Mouse (Mus musculus): ENCODE measurements around the gene AL732309.1. TPM values are rescaled to one million over a fixed set of nuclear protein-coding genes. Genes with fewer than 3 reads are reported as not detected.

The AL732309.1 gene
- polyA plus RNA-seq, 1 experiment: 15.8 TPM

GRCm38 (mm10) chr2:25223681-25224491, 22.8 kb downstream of the AL732309.1 start:
- DNase-seq (ENCODE audit: extremely low spot score in 1 of 2, low spot score in 1 of 2): peak in 1 of 2 experiments; percentile 77

DNA sequence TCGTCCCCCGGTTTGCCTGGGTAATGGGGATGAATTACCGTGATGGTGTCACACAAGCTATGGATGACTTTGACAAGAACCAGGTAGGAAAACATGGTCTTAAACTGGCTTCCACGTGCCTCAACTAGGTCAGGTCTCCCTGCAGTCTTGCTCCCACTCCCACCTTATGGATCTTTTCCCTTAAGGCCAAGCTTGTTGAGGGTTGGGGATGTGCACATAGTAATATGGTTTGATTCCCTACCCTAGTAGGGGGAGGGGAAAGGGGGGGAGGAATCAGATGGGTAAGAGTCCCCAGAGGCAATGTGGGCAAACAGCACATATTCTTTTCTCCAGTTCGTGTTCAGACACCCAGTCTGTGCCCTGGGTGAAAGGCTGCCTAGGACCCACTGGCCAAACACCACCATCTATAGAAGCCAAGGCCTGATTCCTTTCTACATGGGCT, 25.3 kb downstream of the AL732309.1 start:
- DNase-seq (ENCODE audit: extremely low spot score in 1 of 2, low spot score in 1 of 2): no peak

GRCm38 (mm10) chr2:25218445-25218844, 28.2 kb downstream of the AL732309.1 start, which contains the start of gene Fam166a:
TSS of gene Fam166a (plus strand) at chr2:25218745.
- DNase-seq (ENCODE audit: extremely low spot score in 1 of 2, low spot score in 1 of 2): no peak

DNA sequence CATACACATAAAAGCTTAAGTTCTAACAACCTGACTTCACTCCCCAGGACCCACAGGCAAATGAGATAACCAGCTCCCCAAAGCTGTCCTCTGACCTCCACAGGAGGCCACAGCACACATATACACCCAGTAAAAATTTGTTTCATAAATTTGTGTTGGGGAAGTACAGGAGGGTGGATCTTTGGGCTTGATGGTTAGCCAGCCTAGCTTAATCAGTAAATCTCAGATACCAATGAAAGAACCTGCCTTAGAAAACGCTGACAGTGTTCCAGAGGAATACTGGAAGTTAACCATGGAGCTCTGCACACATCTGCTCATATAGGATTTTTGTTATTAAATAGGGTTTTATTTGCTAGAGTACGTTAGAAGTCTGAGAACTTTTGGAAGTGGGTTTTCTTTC, 29.0 kb downstream of the AL732309.1 start:
- no peak for DNase-seq (ENCODE audit: extremely low spot score in 1 of 2, low spot score in 1 of 2)

DNA sequence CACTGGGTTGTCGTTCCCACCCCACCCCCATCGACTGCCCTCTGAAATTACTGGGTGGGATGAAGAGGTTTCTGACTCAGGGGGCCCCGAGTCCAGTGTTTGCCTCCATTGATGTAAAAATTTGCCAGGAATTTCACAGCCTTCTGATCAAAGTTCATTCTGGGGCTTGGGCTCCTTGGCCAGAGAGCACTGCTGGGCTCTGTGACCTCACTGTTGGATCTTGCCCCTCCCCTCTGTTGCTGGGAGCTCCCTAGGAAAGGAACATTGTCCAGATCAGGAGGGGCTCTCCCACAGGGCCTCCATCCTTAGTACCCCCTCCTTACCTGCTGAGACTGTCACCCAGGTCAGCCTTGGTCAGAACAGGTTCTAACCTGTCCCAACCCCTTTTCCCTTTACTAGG, 32.2 kb downstream of the AL732309.1 start, which contains the start of gene Stpg3:
TSS of gene Stpg3 (minus strand) at position 194 of the 400 bp plus-strand sequence.
- DNase-seq (ENCODE audit: extremely low spot score in 1 of 2, low spot score in 1 of 2): no peak

- no peak for DNase-seq (ENCODE audit: extremely low spot score in 1 of 2, low spot score in 1 of 2)
Observed at GRCm38 (mm10) chr2:25213266-25213865, 33.3 kb downstream of the AL732309.1 start.

GRCm38 (mm10) chr2:25211121-25211670, 35.5 kb downstream of the AL732309.1 start, which contains the start of gene Nelfb:
TSS of gene Nelfb (minus strand) at chr2:25211489.
- DNase-seq (ENCODE audit: extremely low spot score in 1 of 2, low spot score in 1 of 2): peak; percentile 73 to 80

GRCm38 (mm10) chr2:25210686-25211085, 36.0 kb downstream of the AL732309.1 start:
- DNase-seq (ENCODE audit: extremely low spot score in 1 of 2, low spot score in 1 of 2): no peak

- DNase-seq (ENCODE audit: extremely low spot score in 1 of 2, low spot score in 1 of 2): no peak
Observed at GRCm38 (mm10) chr2:25207593-25207992, 39.1 kb downstream of the AL732309.1 start.

- DNase-seq (ENCODE audit: extremely low spot score in 1 of 2, low spot score in 1 of 2): no peak
Observed at GRCm38 (mm10) chr2:25203631-25204214, 42.9 kb downstream of the AL732309.1 start.

DNA sequence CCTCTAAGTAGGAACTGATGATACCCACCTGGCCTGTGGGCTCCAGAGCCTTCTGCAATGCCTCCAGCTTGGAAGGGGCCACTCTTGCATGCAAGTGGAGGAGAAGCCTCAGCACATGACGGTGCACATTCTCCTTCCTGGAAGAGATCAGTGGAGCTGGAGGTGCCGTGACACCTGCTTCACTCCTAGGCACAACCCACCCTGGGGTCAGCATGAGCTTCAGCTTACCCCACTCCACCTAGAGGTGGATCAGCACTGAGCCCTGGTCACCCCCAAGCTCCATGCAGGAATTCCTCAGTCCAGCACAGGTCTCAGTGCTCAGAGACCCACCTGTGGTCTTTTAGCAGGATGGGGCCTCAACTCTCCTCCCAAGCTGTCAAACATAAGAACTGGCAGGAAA, 46.0 kb downstream of the AL732309.1 start:
- no peak for DNase-seq (ENCODE audit: extremely low spot score in 1 of 2, low spot score in 1 of 2)

- no peak for DNase-seq (ENCODE audit: extremely low spot score in 1 of 2, low spot score in 1 of 2)
Observed at GRCm38 (mm10) chr2:25197946-25198345, 48.7 kb downstream of the AL732309.1 start.

DNA sequence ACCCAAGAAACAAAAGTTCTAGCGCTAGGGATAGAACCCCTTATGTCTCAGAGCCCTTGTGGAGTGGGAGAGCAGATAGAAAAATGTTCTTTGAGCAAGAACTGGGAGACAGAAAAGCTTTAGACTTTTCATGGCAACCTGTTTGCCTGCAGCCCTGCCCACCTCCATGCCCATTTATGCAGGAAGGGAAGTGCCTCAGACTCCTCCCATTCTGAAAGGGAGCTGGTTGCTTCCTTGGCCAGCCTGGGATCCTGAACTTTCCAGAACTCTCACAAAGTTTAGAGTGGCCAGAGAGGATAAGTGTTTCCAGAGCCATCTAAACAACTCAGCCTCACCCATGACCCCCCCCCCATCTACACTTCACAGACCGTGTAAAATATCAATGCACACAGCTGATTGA, 49.5 kb downstream of the AL732309.1 start:
- no peak for DNase-seq (ENCODE audit: extremely low spot score in 1 of 2, low spot score in 1 of 2)

- no peak for DNase-seq (ENCODE audit: extremely low spot score in 1 of 2, low spot score in 1 of 2)
Observed at GRCm38 (mm10) chr2:25196172-25196954, 50.3 kb downstream of the AL732309.1 start, which contains the start of gene Tor4a. TSS of gene Tor4a (minus strand) at chr2:25196886.

- DNase-seq (ENCODE audit: extremely low spot score in 1 of 2, low spot score in 1 of 2): no peak
Observed at GRCm38 (mm10) chr2:25195211-25196156, 51.2 kb downstream of the AL732309.1 start.
